Mouse (Mus musculus) cerebellum, adult 8-10 months (tissue): ENCODE data around the gene Gm10295.

Source experiments
- DNase-seq: peaks from one replicate; pipeline ENCODE4 v3.0.0; 2022

Gene Gm10295

GRCm38 (mm10) chr7:71351364-71351763 is at the start of gene Gm10295:
Gene Gm10295 (minus strand): TSS chr7:71351485.
- DNase-seq: no peak

GRCm38 (mm10) chr7:71401032-71401431 is 49.7 kb upstream of the Gm10295 start:
- DNase-seq: no peak

- DNase-seq: no peak
Observed at GRCm38 (mm10) chr7:71399891-71400632, 48.8 kb upstream of the Gm10295 start.

GRCm38 (mm10) chr7:71398959-71399756 is 47.9 kb upstream of the Gm10295 start:
- DNase-seq: no peak

GRCm38 (mm10) chr7:71398389-71398788 is 47.1 kb upstream of the Gm10295 start:
- DNase-seq: no peak

- DNase-seq: no peak
Observed at GRCm38 (mm10) chr7:71392795-71393341, 41.6 kb upstream of the Gm10295 start.

GRCm38 (mm10) chr7:71391333-71391732 is 40.0 kb upstream of the Gm10295 start:
- no peak for DNase-seq

GRCm38 (mm10) chr7:71390291-71390690 is 39.0 kb upstream of the Gm10295 start:
- DNase-seq: no peak

GRCm38 (mm10) chr7:71386050-71386449 is 34.8 kb upstream of the Gm10295 start:
- DNase-seq: no peak

- DNase-seq: no peak
Observed at GRCm38 (mm10) chr7:71384921-71385320, 33.6 kb upstream of the Gm10295 start.

- DNase-seq: no peak
Observed at GRCm38 (mm10) chr7:71383341-71384130, 32.3 kb upstream of the Gm10295 start.

- no peak for DNase-seq
Observed at GRCm38 (mm10) chr7:71379826-71380825, 28.8 kb upstream of the Gm10295 start.

GRCm38 (mm10) chr7:71378812-71379760 is 27.8 kb upstream of the Gm10295 start:
- DNase-seq: peak; percentile 27

- DNase-seq: no peak
Observed at GRCm38 (mm10) chr7:71377983-71378382, 26.7 kb upstream of the Gm10295 start.

GRCm38 (mm10) chr7:71374059-71374458 is 22.8 kb upstream of the Gm10295 start:
- no peak for DNase-seq

GRCm38 (mm10) chr7:71371916-71372315 is 20.6 kb upstream of the Gm10295 start:
- DNase-seq: no peak

GRCm38 (mm10) chr7:71370746-71371145 is 19.5 kb upstream of the Gm10295 start:
- no peak for DNase-seq

GRCm38 (mm10) chr7:71370128-71370527 is 18.8 kb upstream of the Gm10295 start:
- DNase-seq: no peak

GRCm38 (mm10) chr7:71368543-71369181 is 17.4 kb upstream of the Gm10295 start:
- no peak for DNase-seq

GRCm38 (mm10) chr7:71355596-71355995 is 4.3 kb upstream of the Gm10295 start:
- no peak for DNase-seq
